Mouse (Mus musculus) megakaryocyte, adult 5-6 weeks (primary cell): Measurements from ENCODE around the gene Acap3. TPM values are rescaled to one million over a fixed set of nuclear protein-coding genes. Genes with fewer than 3 reads are reported as not detected.

Experiments
- ATAC-seq: 2 replicates; pipeline ENCODE4 v1.8.0; 2016; ENCODE audit warnings: mild to moderate bottlenecking, inconsistent platforms; ENCODE audit not compliant: poor library complexity, severe bottlenecking
- total RNA-seq, 2 experiments: library from RNA; stranded (forward) in 1 of 2; stranded (reverse) in 1 of 2; fragments of 153-499, 151-499 nt in 1 of 2; fragments of 221-1000, 200-1000 nt in 1 of 2; gene quantifications; 2 replicates each; pipeline versions ENCODE4 v1.2.3 to v1.2.4; 2015 to 2017

Gene Acap3
- total RNA-seq, 2 experiments from 2014 or later: 18.0 to 22.3 TPM

DNA sequence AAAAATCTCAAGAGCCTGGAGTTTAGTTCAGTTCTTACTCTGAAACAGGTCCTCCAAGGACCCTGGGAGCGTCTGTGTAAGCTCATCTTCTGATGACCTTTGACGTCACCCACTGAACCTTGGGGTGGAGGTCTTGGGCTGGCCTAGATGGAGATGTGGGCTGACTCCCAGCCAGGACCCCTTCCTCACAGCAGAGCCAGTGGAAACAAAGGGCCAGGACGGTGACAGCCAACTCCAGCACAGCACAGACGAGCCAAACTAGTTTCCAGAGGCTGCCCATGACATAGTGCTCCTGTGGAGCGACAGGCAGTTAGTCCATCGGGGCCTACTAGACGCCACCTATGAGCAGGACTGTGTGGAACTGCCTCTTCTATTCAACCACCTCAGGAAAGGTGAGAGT lies 16.7 kb downstream of the Acap3 start:
- no peak for ATAC-seq

DNA sequence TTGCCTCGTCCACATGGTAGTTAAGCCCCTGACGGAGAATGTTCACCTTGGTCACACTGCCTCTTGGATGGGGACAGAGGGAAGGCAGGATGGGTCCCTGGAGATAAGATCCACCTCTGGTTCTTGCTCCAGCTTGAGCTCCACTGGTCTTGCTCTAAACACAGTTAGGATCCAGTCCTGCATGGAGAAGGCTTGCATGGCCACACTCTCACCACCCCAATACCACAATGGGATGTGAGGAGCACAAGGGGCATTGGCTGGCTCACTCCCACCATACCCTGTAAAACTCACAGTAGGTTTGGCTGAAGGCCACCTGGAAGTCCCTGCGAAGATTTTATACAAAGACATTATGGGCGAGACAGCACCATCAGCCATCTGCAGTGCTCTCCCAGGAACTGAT lies 17.1 kb downstream of the Acap3 start:
- ATAC-seq: no peak

DNA sequence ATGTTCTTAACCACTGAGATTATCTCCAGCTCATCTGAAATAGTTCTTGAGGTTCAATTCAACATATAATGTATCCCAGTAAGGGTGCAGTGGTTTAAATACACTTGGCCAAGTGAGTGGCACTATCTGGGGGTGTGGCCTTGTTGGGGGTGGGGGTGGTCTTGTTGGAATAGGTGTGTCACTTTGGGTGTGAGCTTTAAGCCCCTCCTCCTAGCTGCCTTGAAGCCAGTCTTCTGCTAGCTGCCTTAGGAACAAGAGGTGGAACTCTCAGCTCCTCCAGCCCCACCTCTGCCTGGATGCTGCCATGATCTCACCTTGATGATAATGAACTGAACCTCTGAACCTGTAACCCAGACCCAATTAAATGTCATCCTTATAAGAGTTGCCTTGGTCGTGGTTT lies 40.4 kb downstream of the Acap3 start:
- ATAC-seq: no peak

- peak; percentile 2; the same call in 1 of the 2 replicates for ATAC-seq
Observed at GRCm38 (mm10) chr4:155943049-155943452, 51.4 kb downstream of the Acap3 start.

GRCm38 (mm10) chr4:155943534-155944249 lies 52.1 kb downstream of the Acap3 start, which contains the start of gene Ube2j2:
Gene Ube2j2, plus strand, starts transcription at chr4:155943831.
- peak; percentile 95 for ATAC-seq

DNA sequence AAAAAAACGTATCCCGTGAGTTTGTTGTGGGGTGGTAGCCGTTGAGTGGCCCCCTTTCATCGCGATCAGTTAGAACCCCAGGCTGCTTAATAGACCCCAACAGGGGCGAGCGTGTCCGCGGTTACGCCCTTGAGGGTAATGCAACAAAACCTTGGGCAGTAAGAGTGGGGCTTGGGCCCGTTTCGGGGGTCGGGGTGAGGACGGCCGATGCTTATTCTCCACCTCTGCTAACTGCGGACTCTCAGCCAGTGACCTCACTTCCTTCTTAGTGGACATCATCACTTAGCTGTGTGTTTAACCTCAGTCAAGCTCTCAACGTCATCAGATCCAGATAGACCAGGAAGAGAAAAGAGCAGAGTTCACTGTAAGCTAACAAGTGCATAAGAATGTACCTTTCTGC lies 52.6 kb downstream of the Acap3 start:
- peak; percentile 60 for ATAC-seq

GRCm38 (mm10) chr4:155947094-155947493 lies 55.5 kb downstream of the Acap3 start:
- ATAC-seq: no peak

- ATAC-seq: no peak
Observed at GRCm38 (mm10) chr4:155955491-155955890, 63.9 kb downstream of the Acap3 start.

Other genes with a start within 250 kb of the Acap3 start
- not detected in 2 replicates for gene Gm10563, start 246.4 kb upstream of the Acap3 start, total RNA-seq (2015)
- not detected in 2 replicates for gene Gm10563, start 246.4 kb upstream of the Acap3 start, total RNA-seq (2017)
- 0.18 and 0.20 TPM in 2 replicates for gene Mmp23, start 238.4 kb upstream of the Acap3 start, total RNA-seq (2015)
- gene Mmp23, start 238.4 kb upstream of the Acap3 start, total RNA-seq (2017): 0.22 and 0.94 TPM in 2 replicates
- 5.9 and 6.4 TPM in 2 replicates for gene Mib2, start 222.6 kb upstream of the Acap3 start, total RNA-seq (2015)
- 23.5 and 29.0 TPM in 2 replicates for gene Mib2, start 222.6 kb upstream of the Acap3 start, total RNA-seq (2017)
- gene Fndc10, start 197.5 kb upstream of the Acap3 start, total RNA-seq (2015): 0.55 and 0.71 TPM in 2 replicates
- 0.26 and 0.45 TPM in 2 replicates for gene Fndc10, start 197.5 kb upstream of the Acap3 start, total RNA-seq (2017)
- gene Ssu72, start 187.0 kb upstream of the Acap3 start, total RNA-seq (2015): 130 and 132 TPM in 2 replicates
- 125 and 133 TPM in 2 replicates for gene Ssu72, start 187.0 kb upstream of the Acap3 start, total RNA-seq (2017)
- 0.09 and 0.30 TPM in 2 replicates for gene Tmem240, start 157.0 kb upstream of the Acap3 start, total RNA-seq (2015)
- gene Tmem240, start 157.0 kb upstream of the Acap3 start, total RNA-seq (2017): 0.18 TPM in 1 of 2 replicates, not detected in the other
- gene Atad3a, start 130.7 kb upstream of the Acap3 start, total RNA-seq (2015): 13.5 and 14.1 TPM in 2 replicates
- gene Atad3a, start 130.7 kb upstream of the Acap3 start, total RNA-seq (2017): 17.8 and 22.9 TPM in 2 replicates
- not detected in 2 replicates for gene Vwa1, start 117.1 kb upstream of the Acap3 start, total RNA-seq (2015)
- gene Vwa1, start 117.1 kb upstream of the Acap3 start, total RNA-seq (2017): 0.20 TPM in 1 of 2 replicates, not detected in the other
- 0.07 TPM in 1 of 2 replicates, not detected in the other for gene Tmem88b, start 105.9 kb upstream of the Acap3 start, total RNA-seq (2015)
- not detected in 2 replicates for gene Tmem88b, start 105.9 kb upstream of the Acap3 start, total RNA-seq (2017)
- not detected in 2 replicates for gene Ankrd65, start 101.4 kb upstream of the Acap3 start, total RNA-seq (2015)
- not detected in 2 replicates for gene Ankrd65, start 101.4 kb upstream of the Acap3 start, total RNA-seq (2017)
- 131 and 139 TPM in 2 replicates for gene Mrpl20, start 88.9 kb upstream of the Acap3 start, total RNA-seq (2015)
- 49.5 and 50.2 TPM in 2 replicates for gene Mrpl20, start 88.9 kb upstream of the Acap3 start, total RNA-seq (2017)
- gene Ccnl2, start 79.3 kb upstream of the Acap3 start, total RNA-seq (2015): 65.8 and 69.8 TPM in 2 replicates
- gene Ccnl2, start 79.3 kb upstream of the Acap3 start, total RNA-seq (2017): 93.7 and 95.6 TPM in 2 replicates
- 99.7 and 101 TPM in 2 replicates for gene Aurkaip1, start 60.5 kb upstream of the Acap3 start, total RNA-seq (2015)
- gene Aurkaip1, start 60.5 kb upstream of the Acap3 start, total RNA-seq (2017): 131 and 143 TPM in 2 replicates
- not detected in 2 replicates for gene Mxra8, start 52.1 kb upstream of the Acap3 start, total RNA-seq (2015)
- 1.2 TPM in 2 replicates for gene Mxra8, start 52.1 kb upstream of the Acap3 start, total RNA-seq (2017)
- 9.8 and 10.8 TPM in 2 replicates for gene Dvl1, start 44.4 kb upstream of the Acap3 start, total RNA-seq (2015)
- gene Dvl1, start 44.4 kb upstream of the Acap3 start, total RNA-seq (2017): 10.5 and 11.3 TPM in 2 replicates
- 0.93 and 1.4 TPM in 2 replicates for gene Tas1r3, start 28.5 kb upstream of the Acap3 start, total RNA-seq (2015)
- gene Tas1r3, start 28.5 kb upstream of the Acap3 start, total RNA-seq (2017): 0.66 and 1.1 TPM in 2 replicates
- gene Cptp, start 22.4 kb upstream of the Acap3 start, total RNA-seq (2015): 9.1 and 11.7 TPM in 2 replicates
- 8.8 and 14.1 TPM in 2 replicates for gene Cptp, start 22.4 kb upstream of the Acap3 start, total RNA-seq (2017)
- 35.0 and 40.9 TPM in 2 replicates for gene Ints11, start 22.3 kb upstream of the Acap3 start, total RNA-seq (2015)
- gene Ints11, start 22.3 kb upstream of the Acap3 start, total RNA-seq (2017): 22.0 and 23.0 TPM in 2 replicates
- gene Pusl1, start within 50 bp of the Acap3 start, total RNA-seq (2015): 11.4 and 14.1 TPM in 2 replicates
- 8.9 and 11.5 TPM in 2 replicates for gene Pusl1, start within 50 bp of the Acap3 start, total RNA-seq (2017)
- gene Ube2j2, start 52.0 kb downstream of the Acap3 start, total RNA-seq (2015): 65.3 and 67.7 TPM in 2 replicates
- gene Ube2j2, start 52.0 kb downstream of the Acap3 start, total RNA-seq (2017): 91.4 and 101 TPM in 2 replicates
- 30.3 and 40.1 TPM in 2 replicates for gene C1qtnf12, start 70.5 kb downstream of the Acap3 start, total RNA-seq (2015)
- 9.4 and 14.6 TPM in 2 replicates for gene C1qtnf12, start 70.5 kb downstream of the Acap3 start, total RNA-seq (2017)
- gene B3galt6, start 100.8 kb downstream of the Acap3 start, total RNA-seq (2015): 3.5 and 3.6 TPM in 2 replicates
- 3.5 and 4.0 TPM in 2 replicates for gene B3galt6, start 100.8 kb downstream of the Acap3 start, total RNA-seq (2017)
- 43.6 and 57.5 TPM in 2 replicates for gene Sdf4, start 101.0 kb downstream of the Acap3 start, total RNA-seq (2015)
- gene Sdf4, start 101.0 kb downstream of the Acap3 start, total RNA-seq (2017): 216 and 221 TPM in 2 replicates
- 1.5 and 2.1 TPM in 2 replicates for gene Tnfrsf4, start 122.0 kb downstream of the Acap3 start, total RNA-seq (2015)
- gene Tnfrsf4, start 122.0 kb downstream of the Acap3 start, total RNA-seq (2017): 1.2 and 2.8 TPM in 2 replicates
- 2.7 and 10.3 TPM in 2 replicates for gene Tnfrsf18, start 134.3 kb downstream of the Acap3 start, total RNA-seq (2015)
- 6.0 and 7.2 TPM in 2 replicates for gene Tnfrsf18, start 134.3 kb downstream of the Acap3 start, total RNA-seq (2017)
- not detected in 2 replicates for gene Ttll10, start 167.6 kb downstream of the Acap3 start, total RNA-seq (2015)
- not detected in 2 replicates for gene Ttll10, start 167.6 kb downstream of the Acap3 start, total RNA-seq (2017)
- 11.7 and 15.7 TPM in 2 replicates for gene 9430015G10Rik, start 218.2 kb downstream of the Acap3 start, total RNA-seq (2015)
- gene 9430015G10Rik, start 218.2 kb downstream of the Acap3 start, total RNA-seq (2017): 20.1 and 27.5 TPM in 2 replicates
- 0.09 and 0.60 TPM in 2 replicates for gene Rnf223, start 238.7 kb downstream of the Acap3 start, total RNA-seq (2015)
- gene Rnf223, start 238.7 kb downstream of the Acap3 start, total RNA-seq (2017): 0.08 and 0.11 TPM in 2 replicates